Mouse (Mus musculus) spleen, embryonic (tissue): ENCODE measurements around the gene Cracr2b.

ENCODE experiments used
- CTCF ChIA-PET: fragments of 350-600 bp; sonication (Branson Sonifier 250); formaldehyde crosslinking; loops from one replicate; lab custom pipeline; 2022; lab: Charles Lee

The Cracr2b gene

DNA sequence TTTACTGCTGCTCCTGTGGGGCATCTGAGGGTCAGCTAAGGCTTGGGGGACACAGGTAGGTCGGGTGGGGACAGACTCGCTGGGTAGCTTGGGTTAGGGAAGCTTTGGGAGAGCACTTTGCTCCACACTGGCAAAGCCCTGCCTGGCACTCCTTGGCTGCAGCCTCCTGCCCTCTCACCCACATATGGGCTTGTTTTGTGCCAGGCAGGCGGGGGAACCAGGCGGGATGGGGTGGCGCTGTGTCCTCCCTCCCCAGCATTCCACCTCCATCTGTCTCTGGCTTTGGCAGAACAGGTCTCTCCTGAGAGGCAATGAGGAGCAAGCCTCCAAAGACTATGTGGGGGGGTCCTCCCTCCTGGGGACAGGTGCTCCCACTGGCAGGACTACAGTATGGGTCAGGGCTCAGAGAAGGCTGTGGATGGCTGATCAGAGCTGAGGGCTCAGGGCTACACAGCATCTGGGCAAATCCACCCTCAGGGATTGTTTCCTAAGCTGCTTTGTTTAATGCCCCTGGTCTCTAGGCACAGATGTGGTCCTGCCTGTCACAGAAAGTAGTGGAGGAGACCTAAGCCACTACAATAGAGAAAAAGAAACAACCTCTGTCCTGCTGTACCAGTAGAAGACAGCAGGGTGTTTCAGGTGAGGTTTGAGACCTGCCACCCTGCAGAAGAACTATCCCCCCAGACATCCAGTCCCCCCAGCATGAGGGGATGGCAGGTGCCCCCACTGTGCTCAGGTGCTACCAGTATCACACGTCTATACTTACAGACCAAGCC, 28.0 kb upstream of the Cracr2b start:
- CTCF ChIA-PET, result interaction anchor here (0.5 to 1.2 kb wide), 2 partner anchors 14 to 31 kb away, joined by 3 to 4 read pairs; partner anchors contain the start of gene Rplp2

DNA sequence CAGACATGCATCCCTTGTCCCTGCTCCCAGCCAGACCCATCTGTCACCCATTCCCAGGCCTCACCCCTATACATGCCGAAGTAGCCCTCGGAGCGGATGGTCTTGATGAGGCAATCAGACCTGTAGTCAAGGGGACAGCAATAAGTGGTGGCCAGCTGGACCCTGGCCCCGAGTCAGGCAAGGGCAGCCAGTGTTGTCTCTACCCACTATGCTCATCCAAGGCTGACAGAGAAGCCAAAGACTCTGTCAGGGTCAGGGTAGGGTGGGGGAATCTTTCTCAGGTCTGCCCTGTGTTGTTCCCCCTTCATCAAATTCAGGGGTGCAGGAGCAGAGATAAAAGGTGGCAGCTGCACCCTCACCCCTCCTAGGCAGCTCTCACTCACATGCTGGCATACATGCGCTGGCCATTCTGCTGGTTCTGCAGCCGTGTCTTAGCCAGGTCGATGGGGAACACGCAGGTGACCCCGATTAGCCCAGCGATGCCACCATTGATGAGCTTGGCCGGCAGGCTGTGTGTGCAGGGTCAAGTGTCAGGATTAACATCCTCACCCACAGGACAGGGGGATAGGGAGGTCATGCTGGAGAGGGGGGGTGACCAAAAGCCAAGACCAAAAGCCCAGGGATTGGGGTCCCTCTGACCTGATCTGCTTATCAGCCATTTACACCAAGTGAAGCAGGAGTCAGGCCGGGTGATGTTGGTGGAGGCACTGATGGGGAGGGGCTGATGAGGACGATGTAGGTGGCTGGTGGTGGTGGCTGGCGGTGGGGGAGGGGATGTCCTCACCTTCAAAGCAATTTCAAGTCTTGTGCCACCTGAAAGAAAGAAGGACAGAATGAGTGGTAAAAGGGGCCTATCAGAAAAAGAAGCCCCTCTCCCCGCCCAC, 27.1 kb upstream of the Cracr2b start:
- CTCF ChIA-PET, result no interaction called here

DNA sequence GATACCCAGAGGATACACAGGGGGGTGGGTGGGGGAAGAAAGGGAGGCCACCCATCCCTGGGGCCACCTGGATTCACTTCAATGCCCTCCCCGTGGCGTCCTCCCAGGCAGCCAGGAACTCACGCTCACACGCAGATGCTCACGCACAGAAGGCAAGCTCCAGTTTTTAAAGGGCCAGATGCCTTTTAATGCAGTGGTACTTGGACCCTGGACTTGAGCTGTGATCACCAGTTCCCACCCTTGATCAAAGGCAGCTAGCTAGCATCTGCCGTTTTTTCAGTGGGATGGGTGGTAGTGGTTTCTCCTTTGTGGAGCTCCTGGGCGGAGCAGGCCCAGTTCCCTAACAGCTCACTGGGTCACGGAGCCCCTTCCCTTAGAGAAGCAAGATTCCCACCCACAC, 26.4 kb upstream of the Cracr2b start:
- CTCF ChIA-PET, result no interaction called here

DNA sequence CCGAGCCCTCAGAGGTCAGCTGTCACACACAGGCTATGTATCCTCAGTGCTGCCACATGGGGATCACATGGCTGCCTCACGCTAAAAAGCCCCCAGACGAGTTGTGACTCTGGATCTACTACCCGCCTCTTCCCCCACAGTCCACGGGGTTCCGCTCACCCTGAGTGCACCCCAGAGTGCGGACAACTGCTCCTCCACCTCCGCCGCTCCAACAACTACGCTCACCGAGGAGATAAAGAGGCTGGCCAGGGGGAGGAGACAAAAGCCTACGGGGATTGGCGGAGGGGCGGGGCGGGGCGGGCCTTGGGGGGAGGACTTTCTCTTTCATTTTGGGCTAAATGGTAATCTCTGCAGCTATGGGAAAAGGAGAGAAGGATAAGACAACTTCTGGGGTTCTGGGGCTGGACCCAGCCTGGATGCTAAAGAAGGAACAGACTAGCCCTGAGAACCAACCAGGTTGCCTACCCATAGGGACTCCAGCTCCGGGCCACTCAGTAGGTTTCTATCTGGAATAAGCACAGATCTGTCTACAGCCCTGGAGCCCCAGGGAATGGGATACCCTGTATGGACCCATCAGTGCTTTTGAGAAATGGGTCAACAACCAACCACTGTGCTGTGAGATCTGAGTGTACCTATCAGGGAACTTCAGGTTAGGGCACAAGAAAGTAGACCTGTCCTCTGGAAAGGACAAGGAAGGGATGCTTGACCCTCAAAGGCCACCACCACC, 25.6 kb upstream of the Cracr2b start:
- CTCF ChIA-PET, result interaction anchor here (1.0 kb wide), 1 partner anchor 11 kb away, joined by 4 read pairs; the partner anchor contains the start of gene Rplp2

- CTCF ChIA-PET, result interaction anchor here (0.5 to 1.0 kb wide), 3 partner anchors 11 to 96 kb away, joined by 3 to 6 read pairs (median 4); partner anchors contain the start of gene Rplp2
These were observed 24.9 kb upstream of the Cracr2b start for GRCm38 (mm10) chr7:141435856-141436522.

GRCm38 (mm10) chr7:141436523-141436892, 24.4 kb upstream of the Cracr2b start:
- CTCF ChIA-PET, result interaction anchor here (0.5 to 1.0 kb wide), 3 partner anchors 12 to 476 kb away, joined by 3 to 6 read pairs (median 3); no protein-coding TSS in a partner anchor

DNA sequence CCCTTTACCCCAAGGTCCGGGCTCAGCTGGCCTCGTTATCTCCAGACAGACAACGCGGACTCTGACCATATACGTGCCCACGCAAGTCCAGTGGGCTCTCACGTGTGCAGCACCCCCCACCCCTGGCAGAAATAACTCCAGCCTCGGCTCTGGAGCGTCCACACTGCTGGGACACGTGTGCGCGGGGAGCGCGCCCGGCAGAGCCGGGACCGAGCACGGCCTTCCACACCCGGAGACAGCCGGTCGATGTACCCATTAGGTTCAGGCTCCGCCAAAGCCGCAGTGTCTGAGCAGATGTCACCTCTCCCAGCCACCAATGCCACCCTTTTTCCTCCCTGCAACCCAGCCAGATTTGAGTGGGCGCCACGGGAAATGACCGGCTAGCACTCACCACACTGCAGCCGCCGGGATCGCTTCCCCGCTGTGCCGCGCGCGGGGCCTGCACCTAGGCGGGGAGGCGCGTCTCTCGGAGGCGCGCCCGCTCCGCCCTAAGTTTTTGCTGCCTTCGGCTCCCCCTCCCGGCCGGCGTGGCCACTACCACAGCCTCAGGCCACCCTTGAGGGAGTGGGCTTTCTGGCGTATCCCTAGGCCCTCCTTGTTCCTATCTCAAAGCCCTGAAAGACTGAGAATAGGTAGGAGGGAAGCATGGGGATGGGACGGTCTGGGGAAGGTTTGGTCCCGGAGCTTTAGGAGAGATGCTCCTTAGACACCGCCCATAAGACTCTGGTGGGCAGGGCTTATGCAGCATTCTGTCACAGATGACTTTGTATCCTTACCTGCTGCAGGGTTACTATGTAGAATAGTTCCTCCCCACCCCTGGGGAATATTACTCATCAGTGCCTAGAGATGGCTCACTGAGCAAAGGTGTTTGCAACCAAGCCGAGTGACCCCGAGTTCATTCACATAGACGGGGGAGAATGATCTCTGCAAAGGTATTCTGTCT, 23.4 kb upstream of the Cracr2b start, which contains the start of gene Slc25a22:
Gene Slc25a22 (minus strand): TSS at position 715 of the 943 bp plus-strand sequence.
- CTCF ChIA-PET, result interaction anchor here (1.1 kb wide), 1 partner anchor 9 kb away, joined by 4 read pairs; the partner anchor contains the start of gene Rplp2

DNA sequence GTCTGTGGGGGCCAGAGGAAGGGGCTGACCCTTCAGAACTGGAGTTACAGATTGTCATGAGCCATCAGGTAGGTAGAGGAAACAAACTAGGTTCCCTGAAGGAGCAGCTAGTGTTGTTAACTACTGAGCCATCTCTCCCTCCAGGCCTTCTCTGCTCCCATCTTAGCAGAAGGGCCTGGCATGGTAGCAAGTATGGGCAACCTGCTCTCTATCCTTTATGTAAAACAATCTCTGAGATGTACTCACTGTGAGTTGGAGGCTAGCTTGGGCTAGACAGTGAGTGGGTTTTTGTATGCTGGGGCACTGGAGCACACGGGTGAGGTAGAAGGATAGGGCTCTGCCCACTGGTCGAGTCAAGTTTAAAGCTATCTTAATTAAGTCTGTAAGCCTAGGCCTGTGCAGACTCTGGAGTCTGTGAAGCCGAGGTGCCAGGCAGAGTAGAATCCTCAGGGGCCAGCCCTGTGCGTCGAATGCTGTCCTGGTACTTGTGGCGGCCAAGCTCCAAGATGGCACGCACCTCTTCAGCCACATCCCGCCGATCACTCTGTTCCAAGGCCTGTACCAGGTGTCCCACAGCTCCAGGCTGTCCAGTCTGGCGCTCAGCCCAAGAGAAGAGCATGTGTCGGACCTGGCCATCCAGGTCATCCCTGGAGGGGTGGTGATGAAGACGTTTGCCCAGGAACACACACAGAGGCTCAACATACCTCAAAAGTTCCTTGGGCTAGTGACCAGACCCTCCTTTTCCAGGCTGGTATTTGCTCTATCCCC, 22.5 kb upstream of the Cracr2b start:
- CTCF ChIA-PET, result interaction anchor here (0.6 to 1.3 kb wide), 3 partner anchors 8 to 39 kb away, joined by 3 to 4 read pairs (median 3); partner anchors contain the start of gene Rplp2

DNA sequence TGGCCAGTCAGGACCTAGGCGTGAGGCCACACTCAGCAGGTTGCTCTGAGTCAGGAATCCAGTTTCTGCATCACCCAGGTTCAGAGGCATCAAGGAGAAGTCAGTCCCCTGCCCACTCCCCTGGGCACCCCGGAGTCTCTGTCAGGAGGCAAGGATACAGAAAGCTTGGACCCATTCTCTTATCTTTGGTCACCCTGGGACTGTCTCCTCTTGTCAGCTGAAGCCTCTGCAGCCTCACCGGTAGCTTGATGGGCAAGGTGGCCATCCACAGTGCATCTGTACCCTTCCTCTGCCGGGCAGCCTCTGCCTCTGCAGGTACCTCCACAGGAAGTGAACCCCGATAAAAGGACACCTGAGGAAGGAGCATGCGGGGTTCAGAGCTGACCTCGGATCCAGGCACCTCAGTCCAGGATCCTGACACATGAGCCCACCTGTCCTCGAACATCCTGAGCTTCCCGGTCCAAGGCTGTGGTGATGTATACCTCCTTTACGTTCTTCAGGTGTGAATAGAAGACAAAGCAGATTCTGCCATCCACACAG, 21.7 kb upstream of the Cracr2b start:
- CTCF ChIA-PET, result interaction anchor here (0.6 to 1.3 kb wide), 2 partner anchors 26 to 38 kb away, joined by 3 read pairs; no protein-coding TSS in a partner anchor

DNA sequence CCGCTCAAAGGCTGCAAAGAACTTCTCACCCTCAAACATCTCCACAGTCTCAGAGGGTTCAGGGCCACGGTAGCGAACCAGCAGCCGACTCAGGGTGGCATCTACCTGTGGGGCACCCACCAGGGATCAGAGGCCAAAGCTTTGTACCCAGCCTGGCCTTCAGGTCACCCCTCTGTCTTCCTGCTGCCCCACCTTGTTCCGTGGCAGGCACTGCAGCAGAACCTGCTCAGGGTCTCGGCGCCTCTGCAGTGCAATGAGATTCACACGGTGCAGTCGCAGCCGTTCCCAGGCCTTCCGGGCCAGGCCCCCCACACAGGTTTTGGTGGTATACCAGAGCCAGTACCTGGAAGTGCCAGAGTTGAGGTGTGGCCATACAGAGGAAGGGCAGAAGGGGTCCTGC, 21.1 kb upstream of the Cracr2b start:
- CTCF ChIA-PET, result interaction anchor here (0.5 kb wide), 1 partner anchor 510 kb away, joined by 13 read pairs; no protein-coding TSS in a partner anchor

- CTCF ChIA-PET, result interaction anchor here (0.6 to 0.9 kb wide), 3 partner anchors 11 to 246 kb away, joined by 3 to 5 read pairs (median 4); no protein-coding TSS in a partner anchor
These were observed 20.3 kb upstream of the Cracr2b start for GRCm38 (mm10) chr7:141440613-141441012.

DNA sequence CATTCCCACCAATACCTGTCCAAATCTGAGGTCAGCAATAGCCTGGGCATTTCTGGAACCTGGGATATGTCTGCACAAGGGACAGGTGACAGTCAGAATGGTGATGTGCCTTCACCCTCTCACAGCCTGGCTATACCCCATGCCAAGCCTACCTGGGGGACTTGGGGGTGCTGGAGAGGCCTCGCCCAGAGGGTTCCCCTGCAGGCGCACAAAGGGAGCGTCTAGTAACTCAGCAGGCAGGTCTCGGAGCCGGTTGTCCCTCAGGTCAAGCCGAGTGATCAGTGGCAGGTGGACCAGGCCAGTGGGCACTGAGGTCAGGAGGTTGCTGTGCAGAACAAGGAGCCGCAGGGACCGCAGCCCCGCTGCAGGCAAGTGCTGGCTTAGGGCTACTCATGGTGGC, 19.4 kb upstream of the Cracr2b start:
- CTCF ChIA-PET, result no interaction called here

- CTCF ChIA-PET, result interaction anchor here (0.6 to 1.2 kb wide), 2 partner anchors 14 to 129 kb away, joined by 3 to 4 read pairs; no protein-coding TSS in a partner anchor
These were observed 18.7 kb upstream of the Cracr2b start for GRCm38 (mm10) chr7:141442199-141442598.

DNA sequence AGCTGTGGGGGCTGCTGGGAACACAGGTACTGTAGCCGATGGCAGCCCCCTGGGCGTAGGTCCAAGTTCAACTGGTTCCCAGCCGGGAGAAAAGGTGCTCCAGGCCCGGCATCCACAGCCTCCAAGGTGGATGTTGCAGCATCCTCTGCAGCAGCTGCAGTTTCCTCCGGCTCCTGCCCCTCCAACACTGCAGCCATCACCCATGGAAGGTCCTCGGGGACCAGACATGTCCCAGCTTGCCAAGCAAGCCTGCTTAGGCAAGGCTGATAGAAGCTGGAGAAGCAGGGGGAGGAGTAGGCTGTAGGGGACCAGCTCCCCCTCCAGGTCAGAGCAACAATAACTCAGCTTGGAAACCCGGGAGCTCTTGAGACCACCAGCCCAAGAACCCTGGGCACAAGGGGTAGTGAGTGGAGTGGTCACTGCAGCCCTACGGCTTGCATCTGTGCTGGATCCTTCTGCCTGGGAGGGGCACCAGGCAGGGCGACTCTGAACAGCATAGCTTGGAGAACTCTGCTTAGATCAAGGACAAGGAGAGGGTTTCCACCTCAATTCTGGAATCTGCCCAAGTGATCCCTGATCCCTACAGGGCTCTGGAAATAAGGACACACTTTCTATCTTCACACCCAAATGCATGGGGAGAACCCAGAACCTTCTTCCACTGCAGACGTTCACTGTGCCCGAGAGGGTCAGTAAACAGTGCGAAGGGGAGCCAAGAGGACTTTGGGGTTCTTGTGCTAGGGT, 17.6 kb upstream of the Cracr2b start:
- CTCF ChIA-PET, result interaction anchor here (1.1 to 1.2 kb wide), 2 partner anchors 13 to 15 kb away, joined by 4 to 5 read pairs; no protein-coding TSS in a partner anchor

DNA sequence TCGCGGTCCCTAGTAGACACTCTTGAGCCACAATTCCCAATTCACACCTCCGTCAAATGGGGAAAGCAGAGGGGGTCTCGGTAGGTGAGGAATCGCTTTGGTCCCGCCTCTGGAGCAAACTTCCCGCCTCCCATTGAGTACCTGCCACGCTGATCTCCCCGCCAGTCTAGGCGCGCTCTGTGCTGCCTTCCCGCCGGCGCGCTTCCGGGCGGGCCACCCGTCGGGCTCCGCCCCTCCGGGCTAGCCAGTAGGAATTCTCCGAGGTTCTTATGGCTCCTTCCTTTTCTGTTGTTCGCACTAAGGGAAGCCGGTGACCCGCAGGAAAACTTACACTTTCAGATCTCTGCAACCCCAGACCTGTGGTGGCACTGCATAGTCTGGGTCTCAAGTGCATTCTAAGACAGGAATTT, 17.1 kb upstream of the Cracr2b start, which contains the start of gene Pidd1:
Gene Pidd1 (minus strand): TSS at position 198 of the 410 bp plus-strand sequence.
- CTCF ChIA-PET, result no interaction called here

GRCm38 (mm10) chr7:141446374-141446773, 14.5 kb upstream of the Cracr2b start:
- CTCF ChIA-PET, result interaction anchor here (0.6 to 1.6 kb wide), 3 partner anchors 8 to 167 kb away, joined by 4 to 5 read pairs (median 4); no protein-coding TSS in a partner anchor
